Mouse (Mus musculus): Measurements from ENCODE around the gene Tarbp1. TPM values are rescaled to one million over a fixed set of nuclear protein-coding genes. Genes with fewer than 3 reads are reported as not detected.
"Not testable (repeated sequence)": the region's sequence is repeated elsewhere in the genome, so short reads cannot be mapped to it uniquely, and the experiment has no call there.

Tarbp1 gene
- polyA plus RNA-seq, 1 experiment from 2014 or later: 2.6 TPM

GRCm38 (mm10) chr8:126433827-126434226 lies 41.0 kb downstream of the Tarbp1 start:
- no peak overlapping the region for H3K4me3 ChIP-seq (replicated peaks)
- no peaks in the 10 kb centered on the region for H3K9me3 ChIP-seq
- H3K27ac ChIP-seq: no peak overlapping the region
- no peak for ATAC-seq (ENCODE audit: insufficient read depth, low FRiP score, low read depth)
- 86% methylated on average over 7 of the region's 7 CpGs for WGBS
- no peaks in the 10 kb centered on the region for H3K27me3 ChIP-seq (replicated peaks)
- H3K4me2 ChIP-seq: no peak overlapping the region
- H3K9ac ChIP-seq: no peak overlapping the region
- no peaks in the 10 kb centered on the region for H3K4me1 ChIP-seq
- peaks cover 41% of the 10 kb centered on the region for H3K36me3 ChIP-seq

GRCm38 (mm10) chr8:126429635-126430034 lies 45.2 kb downstream of the Tarbp1 start:
- Histone ChIP-seq H3K27ac (no peak overlapping the region), H3K4me3 (replicated peaks) (no peak overlapping the region), H3K4me2 (no peak overlapping the region), H3K9ac (no peak overlapping the region), H3K27me3 (replicated peaks) (no peaks in the 10 kb centered on the region), H3K4me1 (no peaks in the 10 kb centered on the region), H3K9me3 (no peaks in the 10 kb centered on the region), H3K36me3 (peaks cover 58% of the 10 kb centered on the region)
- 93% methylated on average over 5 of the region's 5 CpGs for WGBS
- no peak for ATAC-seq (ENCODE audit: insufficient read depth, low FRiP score, low read depth)

DNA sequence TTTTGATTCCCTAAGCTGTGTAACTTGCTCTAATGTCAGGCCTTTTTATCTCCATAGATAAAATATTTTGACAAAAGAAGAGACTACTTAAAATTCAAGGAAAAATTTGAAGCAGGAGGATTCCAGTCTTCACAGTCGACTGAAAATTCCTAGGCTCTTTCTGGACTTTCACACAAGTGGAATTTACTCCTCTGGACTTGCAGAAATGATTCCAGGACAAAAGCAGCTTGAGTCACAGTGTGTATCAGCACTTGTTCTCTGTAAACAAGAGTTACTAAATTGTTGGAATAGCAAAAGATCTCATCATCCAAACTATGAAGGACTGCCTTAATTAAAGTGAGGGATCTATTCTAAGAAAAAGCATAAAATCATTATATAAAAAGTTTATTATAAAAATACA lies 49.9 kb downstream of the Tarbp1 start:
- ATAC-seq (ENCODE audit: insufficient read depth, low FRiP score, low read depth): no peak
- 79% methylated on average over 1 of the region's 1 CpGs for WGBS
- peaks cover 40% of the 10 kb centered on the region for H3K36me3 ChIP-seq

DNA sequence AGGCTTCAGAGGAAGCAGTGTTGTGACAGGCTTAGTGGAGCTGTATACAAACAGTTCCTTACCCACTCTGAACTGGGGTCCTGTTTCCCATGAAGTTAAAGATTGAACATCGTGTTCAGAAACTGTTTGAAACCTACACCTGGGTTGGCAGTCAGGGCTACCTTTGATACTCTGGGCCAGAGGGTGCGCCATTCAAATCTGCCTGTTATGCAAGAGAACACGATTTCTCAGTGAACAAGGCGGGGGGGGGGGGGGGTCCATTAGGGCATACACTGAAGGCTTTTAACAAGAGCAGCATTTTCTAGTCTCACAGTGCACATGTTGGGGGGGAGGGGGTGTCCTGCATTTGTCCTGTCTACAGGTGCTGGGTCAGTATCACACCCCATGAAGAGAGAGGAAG lies 50.7 kb downstream of the Tarbp1 start:
- no peaks in the 10 kb centered on the region for H3K27me3 ChIP-seq (replicated peaks)
- no peak for ATAC-seq (ENCODE audit: insufficient read depth, low FRiP score, low read depth)
- no peaks in the 10 kb centered on the region for H3K9me3 ChIP-seq
- peaks cover 9% of the 10 kb centered on the region for H3K4me1 ChIP-seq
- no peak overlapping the region for H3K4me2 ChIP-seq
- H3K4me3 ChIP-seq (replicated peaks): no peak overlapping the region
- 79% methylated on average over 4 of the region's 4 CpGs for WGBS
- no peak overlapping the region for H3K27ac ChIP-seq
- H3K36me3 ChIP-seq: peaks cover 32% of the 10 kb centered on the region
- H3K9ac ChIP-seq: no peak overlapping the region

More for the DNA sequence above, 49.9 kb downstream of the Tarbp1 start:
- Histone ChIP-seq H3K4me3 (replicated peaks) (no peak overlapping the region), H3K27ac (no peak overlapping the region), H3K9me3 (no peaks in the 10 kb centered on the region), H3K9ac (no peak overlapping the region), H3K27me3 (replicated peaks) (no peaks in the 10 kb centered on the region), H3K4me1 (peaks cover 9% of the 10 kb centered on the region), H3K4me2 (no peak overlapping the region)

- Histone ChIP-seq H3K36me3 (peaks cover 19% of the 10 kb centered on the region), H3K9ac (peak overlapping the region; percentile 75; the same call in 1 of the 2 replicates), H3K4me3 (replicated peaks) (peak overlapping the region; percentile 68), H3K9me3 (no peaks in the 10 kb centered on the region), H3K27ac (peak overlapping the region; percentile 75), H3K4me2 (peak overlapping the region; percentile 84), H3K27me3 (replicated peaks) (no peaks in the 10 kb centered on the region), H3K4me1 (peaks cover 9% of the 10 kb centered on the region)
- WGBS: 7% methylated on average over 9 of the region's 9 CpGs
- ATAC-seq (ENCODE audit: insufficient read depth, low FRiP score, low read depth): peak; percentile 24
These were observed 52.0 kb downstream of the Tarbp1 start for GRCm38 (mm10) chr8:126422920-126423300.

GRCm38 (mm10) chr8:126422174-126422919 lies 52.5 kb downstream of the Tarbp1 start, which contains the start of gene Coa6:
Gene Coa6, plus strand, starts transcription at chr8:126422515.
- no peaks in the 10 kb centered on the region for H3K27me3 ChIP-seq (replicated peaks)
- H3K9ac ChIP-seq: peak within 1 kb of the TSS; percentile 75
- ATAC-seq (ENCODE audit: insufficient read depth, low FRiP score, low read depth): peak; percentile 99
- peak within 1 kb of the TSS; percentile 68 for H3K4me3 ChIP-seq (replicated peaks)
- H3K4me1 ChIP-seq: peaks cover 9% of the 10 kb centered on the region
- peak within 1 kb of the TSS; percentile 84 for H3K4me2 ChIP-seq
- peak within 1 kb of the TSS; percentile 75 for H3K27ac ChIP-seq
- H3K9me3 ChIP-seq: no peaks in the 10 kb centered on the region
- H3K36me3 ChIP-seq: peaks cover 15% of the 10 kb centered on the region
- WGBS: under 1% methylated on average over 61 of the region's 61 CpGs

- H3K4me3 ChIP-seq (replicated peaks): no peak overlapping the region
- 76% methylated on average over 3 of the region's 3 CpGs for WGBS
- H3K4me2 ChIP-seq: no peak overlapping the region
- no peaks in the 10 kb centered on the region for H3K9me3 ChIP-seq
- H3K4me1 ChIP-seq: peaks cover 9% of the 10 kb centered on the region
- no peaks in the 10 kb centered on the region for H3K27me3 ChIP-seq (replicated peaks)
- no peak for ATAC-seq (ENCODE audit: insufficient read depth, low FRiP score, low read depth)
- no peak overlapping the region for H3K9ac ChIP-seq
- no peak overlapping the region for H3K27ac ChIP-seq
- H3K36me3 ChIP-seq: peaks cover 2% of the 10 kb centered on the region; the same call in 1 of the 2 replicates
These were observed 54.0 kb downstream of the Tarbp1 start for GRCm38 (mm10) chr8:126420834-126421233.

DNA sequence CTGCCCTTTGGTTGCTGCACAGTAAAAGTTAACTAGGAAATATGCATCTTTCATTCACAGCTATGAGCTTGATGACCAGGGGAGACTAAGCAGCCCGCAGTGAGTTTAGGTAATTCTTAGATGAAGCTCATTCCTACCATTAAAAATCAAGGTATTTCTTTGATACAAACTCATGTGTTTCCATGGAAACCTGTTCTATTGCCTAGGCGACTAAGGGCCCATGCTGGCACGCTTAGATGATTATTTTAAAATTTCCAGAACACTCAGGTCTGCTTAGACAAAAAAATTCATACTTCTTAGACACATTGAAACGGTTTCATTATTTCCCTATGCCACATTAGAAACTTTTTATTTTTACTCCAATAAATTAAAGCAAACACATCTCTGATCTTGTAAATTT lies 69.8 kb downstream of the Tarbp1 start:
- no peak overlapping the region for H3K4me2 ChIP-seq
- WGBS: 75% methylated on average over 4 of the region's 4 CpGs
- H3K9me3 ChIP-seq: no peaks in the 10 kb centered on the region
- no peaks in the 10 kb centered on the region for H3K4me1 ChIP-seq
- ATAC-seq (ENCODE audit: insufficient read depth, low FRiP score, low read depth): no peak
- H3K27me3 ChIP-seq (replicated peaks): no peaks in the 10 kb centered on the region
- no peak overlapping the region for H3K9ac ChIP-seq
- no peak overlapping the region for H3K27ac ChIP-seq
- H3K36me3 ChIP-seq: no peaks in the 10 kb centered on the region
- H3K4me3 ChIP-seq (replicated peaks): no peak overlapping the region

GRCm38 (mm10) chr8:126404550-126404949 lies 70.3 kb downstream of the Tarbp1 start:
- not testable (repeated sequence) for ATAC-seq (ENCODE audit: insufficient read depth, low FRiP score, low read depth); H3K9me3 ChIP-seq; H3K27ac ChIP-seq

DNA sequence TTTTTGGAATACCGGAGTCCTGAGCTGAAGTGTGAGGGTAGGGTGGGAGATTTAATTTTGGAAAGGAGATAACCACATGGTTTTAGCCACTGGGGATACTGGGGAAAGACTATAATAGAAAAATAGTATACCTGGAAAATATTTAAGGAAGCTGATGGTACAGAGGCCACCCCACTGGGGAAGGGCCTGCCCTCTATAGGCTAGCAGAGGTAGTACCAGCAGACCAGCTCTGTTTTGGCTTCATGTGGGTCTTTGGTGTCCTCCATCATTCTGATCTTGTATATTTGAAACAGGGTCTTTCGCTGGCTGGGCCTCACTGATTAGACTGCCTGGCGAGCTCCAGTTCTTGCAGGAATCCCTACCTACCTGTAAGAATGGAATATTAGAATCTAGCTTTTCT lies 76.5 kb downstream of the Tarbp1 start:
- Histone ChIP-seq H3K27ac (no peak overlapping the region), H3K9me3 (no peaks in the 10 kb centered on the region), H3K4me1 (no peaks in the 10 kb centered on the region), H3K4me2 (no peak overlapping the region), H3K4me3 (replicated peaks) (no peak overlapping the region), H3K9ac (no peak overlapping the region), H3K27me3 (replicated peaks) (no peaks in the 10 kb centered on the region), H3K36me3 (no peaks in the 10 kb centered on the region)
- no peak for ATAC-seq (ENCODE audit: insufficient read depth, low FRiP score, low read depth)
- WGBS: 75% methylated on average over 3 of the region's 3 CpGs

More at GRCm38 (mm10) chr8:126404550-126404949, 70.3 kb downstream of the Tarbp1 start:
- H3K4me1 ChIP-seq; H3K4me2 ChIP-seq; H3K36me3 ChIP-seq; H3K4me3 ChIP-seq (replicated peaks); H3K9ac ChIP-seq; H3K27me3 ChIP-seq (replicated peaks): not testable (repeated sequence)

DNA sequence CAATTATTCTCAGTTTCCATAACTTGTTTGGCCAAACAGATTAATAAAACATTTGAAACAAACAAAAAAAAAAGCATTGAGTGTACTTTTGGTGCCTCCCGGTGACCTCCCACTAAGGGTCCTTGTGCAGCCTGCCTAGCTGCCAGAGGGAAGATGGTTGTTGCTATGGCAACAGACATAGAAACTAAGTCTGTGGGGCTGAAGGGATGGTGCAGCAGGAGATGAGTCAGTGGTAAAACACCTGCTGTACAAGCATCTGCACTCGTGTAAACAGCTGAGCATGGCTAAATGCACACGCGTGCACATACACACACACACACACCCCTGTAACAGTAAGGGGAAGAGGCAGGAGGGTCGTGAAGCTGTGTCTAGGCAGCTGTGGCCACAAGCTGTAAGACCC lies 78.9 kb downstream of the Tarbp1 start:
- H3K4me3 ChIP-seq (replicated peaks): no peak overlapping the region
- ATAC-seq (ENCODE audit: insufficient read depth, low FRiP score, low read depth): no peak
- H3K4me2 ChIP-seq: no peak overlapping the region
- WGBS: 69% methylated on average over 5 of the region's 5 CpGs
- H3K4me1 ChIP-seq: no peaks in the 10 kb centered on the region
- H3K9me3 ChIP-seq: no peaks in the 10 kb centered on the region
- H3K9ac ChIP-seq: no peak overlapping the region
- no peaks in the 10 kb centered on the region for H3K36me3 ChIP-seq
- no peak overlapping the region for H3K27ac ChIP-seq
- no peaks in the 10 kb centered on the region for H3K27me3 ChIP-seq (replicated peaks)

GRCm38 (mm10) chr8:126395386-126395785 lies 79.5 kb downstream of the Tarbp1 start:
- H3K36me3 ChIP-seq: no peaks in the 10 kb centered on the region

More at GRCm38 (mm10) chr8:126395386-126395785, 79.5 kb downstream of the Tarbp1 start:
- Histone ChIP-seq H3K4me1 (no peaks in the 10 kb centered on the region), H3K9ac (no peak overlapping the region), H3K4me2 (no peak overlapping the region), H3K27ac (no peak overlapping the region), H3K27me3 (replicated peaks) (no peaks in the 10 kb centered on the region), H3K9me3 (no peaks in the 10 kb centered on the region), H3K4me3 (replicated peaks) (no peak overlapping the region)
- 77% methylated on average over 9 of the region's 9 CpGs for WGBS
- no peak for ATAC-seq (ENCODE audit: insufficient read depth, low FRiP score, low read depth)

Measured in stomach, embryonic 15.5 days (tissue).